Mouse (Mus musculus) liver, embryonic 15.5 days (tissue): ENCODE measurements around the gene Zfp810. TPM values are rescaled to one million over a fixed set of nuclear protein-coding genes. Genes with fewer than 3 reads are reported as not detected.

Source experiments
- ATAC-seq: fragments of 200-750 bp; cut with Nextera tagmentation; 2 replicates; pipeline ENCODE4 v1.8.0; 2017; ENCODE audit warnings: moderate number of reproducible peaks, mild to moderate bottlenecking, moderate library complexity; ENCODE audit not compliant: insufficient read depth
- H3K27ac ChIP-seq: fragments of 300-500 bp; sonication (generic); replicated peaks from 2 replicates; pipeline ENCODE4 v1.5.1; 2015; ENCODE audit warnings: mild to moderate bottlenecking, inconsistent platforms
- H3K27me3 ChIP-seq: fragments of 300-500 bp; sonication (generic); 2 replicates; pipeline ENCODE4 v1.6.1; 2015; ENCODE audit warnings: mild to moderate bottlenecking, inconsistent platforms
- H3K36me3 ChIP-seq: fragments of 300-500 bp; sonication (generic); replicated peaks from 2 replicates; pipeline ENCODE4 v1.6.1; 2015; ENCODE audit warnings: moderate library complexity, mild to moderate bottlenecking, inconsistent platforms
- H3K4me1 ChIP-seq: fragments of 300-500 bp; sonication (generic); replicated peaks from 2 replicates; pipeline ENCODE4 v1.6.1; 2015; ENCODE audit warnings: inconsistent platforms
- H3K4me2 ChIP-seq: fragments of 300-500 bp; sonication (generic); 2 replicates; pipeline ENCODE4 v1.6.1; 2015; ENCODE audit warnings: moderate library complexity, mild to moderate bottlenecking, inconsistent platforms
- H3K4me3 ChIP-seq: fragments of 300-500 bp; sonication (generic); replicated peaks from 2 replicates; pipeline ENCODE4 v1.5.1; 2015; ENCODE audit warnings: mild to moderate bottlenecking, inconsistent platforms
- H3K9ac ChIP-seq: fragments of 300-500 bp; sonication (generic); 2 replicates; pipeline ENCODE4 v1.6.1; 2015; ENCODE audit warnings: moderate library complexity, mild to moderate bottlenecking, inconsistent platforms
- H3K9me3 ChIP-seq: fragments of 300-500 bp; sonication (generic); replicated peaks from 2 replicates; pipeline ENCODE4 v1.6.1; 2016; ENCODE audit warnings: inconsistent platforms
- WGBS: fragments of 180-500 bp; shearing (Covaris S2); methylation state at CpG from one replicate; pipeline ENCODE4 v1.1.7; 2015; ENCODE audit warnings: mixed read lengths; ENCODE audit not compliant: insufficient replicate concordance; 5-methylcytosine and 5-hydroxymethylcytosine counted together
- polyA plus RNA-seq: library from polyadenylated mRNA; unstranded; fragments of >200 nt; fragmentation: Nextera tagmentation; extraction: Ambion mirVana; gene quantifications from 2 replicates; pipeline ENCODE4 v1.2.1, GENCODE M21; 2015

Zfp810 gene
- polyA plus RNA-seq, 1 experiment from 2014 or later = 2.5 TPM

DNA sequence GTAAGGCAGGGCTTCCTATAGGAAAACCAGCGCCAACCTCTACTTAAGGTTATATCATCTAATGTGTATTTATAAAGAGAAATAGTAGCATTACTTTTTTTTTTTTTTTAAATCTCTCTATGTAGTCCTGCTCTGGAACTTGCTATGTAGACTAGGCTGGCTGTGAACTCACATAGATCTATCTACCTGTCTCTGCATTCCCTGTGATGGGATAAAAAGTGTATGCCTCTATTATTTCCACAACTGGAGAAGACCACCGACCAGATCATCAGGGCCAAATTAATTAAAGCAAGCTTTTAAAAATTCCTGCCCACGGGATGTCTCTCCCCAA is 47.4 kb downstream of the Zfp810 start:
- H3K36me3 ChIP-seq = peaks cover 12% of the 10 kb centered on the region
- H3K27ac ChIP-seq = no peak overlapping the region
- no peaks in the 10 kb centered on the region for H3K27me3 ChIP-seq
- peaks cover 17% of the 10 kb centered on the region for H3K4me1 ChIP-seq
- H3K4me3 ChIP-seq = peak overlapping the region; percentile 69
- no peak overlapping the region for H3K9ac ChIP-seq
- H3K9me3 ChIP-seq = no peaks in the 10 kb centered on the region
- no peak for ATAC-seq
- peak overlapping the region; percentile 87 for H3K4me2 ChIP-seq
- whole genome bisulfite sequencing = 28% methylated on average over 3 of the region's 3 CpGs

- peak; percentile 96 for ATAC-seq
- Histone ChIP-seq H3K9me3 (no peaks in the 10 kb centered on the region), H3K4me3 (peak within 1 kb of the TSS; percentile 69), H3K4me2 (peak within 1 kb of the TSS; percentile 87), H3K4me1 (peaks cover 17% of the 10 kb centered on the region), H3K9ac (peak within 1 kb of the TSS; percentile 67), H3K36me3 (peaks cover 12% of the 10 kb centered on the region), H3K27ac (no peak within 1 kb of the TSS; the same call in 1 of the 2 replicates), H3K27me3 (no peaks in the 10 kb centered on the region)
- 1% methylated on average over 35 of the region's 35 CpGs for WGBS
Measured at GRCm38 (mm10) chr9:22259184-22260091, 48.0 kb downstream of the Zfp810 start, which contains the start of gene Zfp599. Gene Zfp599 (minus strand): TSS chr9:22259895.

DNA sequence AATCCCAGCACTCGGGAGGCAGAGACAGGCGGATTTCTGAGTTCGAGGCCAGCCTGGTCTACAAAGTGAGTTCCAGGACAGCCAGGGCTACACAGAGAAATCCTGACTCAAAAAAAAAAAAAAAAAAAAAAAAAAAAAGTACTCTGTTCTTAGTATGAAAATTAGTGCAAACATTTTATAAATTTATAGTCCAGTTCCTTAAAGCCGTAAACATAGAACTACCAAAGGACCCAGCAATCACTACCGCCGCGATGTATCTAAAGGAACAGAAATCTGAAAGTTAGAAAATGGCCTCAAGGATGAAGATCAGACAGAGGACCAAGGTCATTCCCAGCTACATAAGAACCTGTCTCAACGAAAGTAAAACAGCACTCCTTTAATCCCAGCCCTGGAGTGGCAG is 48.7 kb downstream of the Zfp810 start:
- Histone ChIP-seq H3K27me3 (no peaks in the 10 kb centered on the region), H3K27ac (no peak overlapping the region), H3K9me3 (no peaks in the 10 kb centered on the region), H3K36me3 (peaks cover 17% of the 10 kb centered on the region), H3K4me1 (peaks cover 17% of the 10 kb centered on the region), H3K9ac (peak overlapping the region; percentile 67; the same call in 1 of the 2 replicates), H3K4me3 (peak overlapping the region; percentile 69), H3K4me2 (peak overlapping the region; percentile 87)
- ATAC-seq = no peak
- 75% methylated on average over 8 of the region's 8 CpGs for WGBS

DNA sequence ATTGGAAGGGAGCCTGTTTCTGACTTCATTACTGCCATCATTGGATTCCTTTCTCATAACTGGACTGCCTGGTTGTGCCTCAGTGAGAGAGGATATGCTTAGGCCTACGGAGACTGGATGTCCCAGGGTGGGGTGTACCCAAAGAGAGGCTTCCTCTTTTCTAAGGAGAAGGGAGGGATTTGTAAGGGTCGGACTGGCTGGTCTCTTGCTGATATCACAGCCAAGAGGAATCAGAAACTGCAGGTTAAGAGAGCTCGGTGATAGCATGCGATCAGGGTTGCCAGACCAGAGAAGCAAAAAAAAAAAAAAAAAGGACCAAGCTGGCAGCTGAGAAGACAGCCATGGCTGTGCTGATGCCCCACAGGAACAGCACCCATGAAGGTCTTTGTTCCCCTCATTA is 50.9 kb downstream of the Zfp810 start:
- peaks cover 35% of the 10 kb centered on the region for H3K36me3 ChIP-seq
- no peak overlapping the region for H3K4me2 ChIP-seq
- peaks cover 17% of the 10 kb centered on the region for H3K4me1 ChIP-seq
- H3K9me3 ChIP-seq = no peaks in the 10 kb centered on the region
- no peak for ATAC-seq
- 38% methylated on average over 4 of the region's 4 CpGs for WGBS
- no peak overlapping the region for H3K9ac ChIP-seq
- H3K27ac ChIP-seq = no peak overlapping the region
- H3K4me3 ChIP-seq = no peak overlapping the region
- no peaks in the 10 kb centered on the region for H3K27me3 ChIP-seq

DNA sequence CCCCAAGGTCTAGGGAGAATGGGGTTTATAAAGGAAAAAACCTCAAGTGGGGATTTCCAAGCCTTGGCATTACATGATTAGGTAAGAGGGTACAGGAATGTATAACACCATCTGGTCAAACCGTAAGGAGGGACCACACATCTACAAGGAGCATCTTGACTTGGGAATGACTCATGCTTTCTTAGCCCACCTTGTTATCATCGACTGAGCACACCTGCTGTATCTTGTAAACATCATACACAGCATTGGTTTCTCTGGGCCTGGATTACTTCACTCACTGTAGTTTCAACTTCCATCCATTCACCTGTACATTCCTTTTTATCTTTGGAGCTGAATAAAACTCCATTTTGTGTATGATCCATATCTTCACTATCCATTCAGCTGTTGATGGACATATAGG is 63.2 kb downstream of the Zfp810 start:
- Histone ChIP-seq H3K27ac (no peak overlapping the region), H3K4me2 (no peak overlapping the region), H3K27me3 (no peaks in the 10 kb centered on the region), H3K36me3 (peaks cover 69% of the 10 kb centered on the region), H3K4me1 (no peaks in the 10 kb centered on the region), H3K4me3 (no peak overlapping the region), H3K9me3 (no peaks in the 10 kb centered on the region), H3K9ac (no peak overlapping the region)
- ATAC-seq = no peak
- WGBS = 72% methylated on average over 2 of the region's 2 CpGs

- WGBS = 90% methylated on average over 4 of the region's 4 CpGs
- Histone ChIP-seq H3K4me1 (no peaks in the 10 kb centered on the region), H3K9me3 (no peaks in the 10 kb centered on the region), H3K4me2 (no peak overlapping the region), H3K4me3 (no peak overlapping the region), H3K9ac (no peak overlapping the region), H3K36me3 (peaks cover 86% of the 10 kb centered on the region), H3K27ac (no peak overlapping the region), H3K27me3 (no peaks in the 10 kb centered on the region)
- no peak for ATAC-seq
Measured at GRCm38 (mm10) chr9:22240001-22240400, 67.4 kb downstream of the Zfp810 start.

- Histone ChIP-seq H3K4me1 (peaks cover 13% of the 10 kb centered on the region), H3K9ac (no peak overlapping the region), H3K4me3 (no peak overlapping the region), H3K4me2 (no peak overlapping the region), H3K9me3 (no peaks in the 10 kb centered on the region), H3K36me3 (peaks cover 14% of the 10 kb centered on the region), H3K27ac (no peak overlapping the region), H3K27me3 (no peaks in the 10 kb centered on the region)
- no peak for ATAC-seq
Measured at GRCm38 (mm10) chr9:22230556-22230955, 76.9 kb downstream of the Zfp810 start.

- H3K4me2 ChIP-seq = no peak overlapping the region
- peaks cover 9% of the 10 kb centered on the region for H3K36me3 ChIP-seq
- H3K9ac ChIP-seq = no peak overlapping the region
- no peaks in the 10 kb centered on the region for H3K9me3 ChIP-seq
- 70% methylated on average over 3 of the region's 3 CpGs for WGBS
- no peak for ATAC-seq
- H3K4me3 ChIP-seq = no peak overlapping the region
- no peak overlapping the region for H3K27ac ChIP-seq
- H3K27me3 ChIP-seq = no peaks in the 10 kb centered on the region
- peaks cover 13% of the 10 kb centered on the region for H3K4me1 ChIP-seq
Measured at GRCm38 (mm10) chr9:22230061-22230460, 77.4 kb downstream of the Zfp810 start.

DNA sequence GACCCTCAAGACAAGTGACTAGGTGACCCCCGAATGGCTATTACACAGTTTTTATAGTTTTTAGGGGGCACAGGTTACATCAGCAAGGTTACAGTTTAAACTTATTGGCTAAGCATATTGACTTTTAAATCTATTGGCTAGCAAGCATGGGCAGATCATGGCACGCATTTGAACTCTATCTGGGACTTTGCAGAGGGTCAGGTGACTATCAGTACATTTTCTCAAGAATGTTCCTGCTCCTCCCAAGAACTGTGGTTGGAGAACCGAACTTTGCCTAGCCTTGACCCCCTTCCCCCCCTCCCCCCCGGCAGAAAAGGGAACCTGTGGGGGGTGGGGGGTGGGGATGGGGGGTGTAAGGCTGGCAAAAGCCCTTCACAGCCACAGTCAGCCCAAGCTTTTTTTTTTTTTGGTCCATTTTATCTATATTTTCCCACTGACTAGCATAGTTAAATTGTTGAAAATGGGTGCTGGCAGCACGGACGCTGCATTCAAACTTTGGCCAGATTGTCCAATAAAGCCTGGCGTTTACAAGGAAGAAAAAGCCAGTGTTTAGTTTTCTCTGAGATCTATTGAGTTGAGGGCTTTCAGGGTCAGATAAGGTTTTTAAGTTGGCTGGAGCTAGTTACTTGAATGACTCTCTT is 77.9 kb downstream of the Zfp810 start:
- Histone ChIP-seq H3K9ac (no peak overlapping the region), H3K27me3 (no peaks in the 10 kb centered on the region), H3K27ac (no peak overlapping the region), H3K36me3 (0 out of 2 replicates have a peak, but pooled peaks cover 6% of the 10 kb centered on the region), H3K9me3 (no peaks in the 10 kb centered on the region), H3K4me2 (no peak overlapping the region), H3K4me1 (peaks cover 17% of the 10 kb centered on the region), H3K4me3 (no peak overlapping the region)
- no peak for ATAC-seq
- 62% methylated on average over 7 of the region's 7 CpGs for WGBS

DNA sequence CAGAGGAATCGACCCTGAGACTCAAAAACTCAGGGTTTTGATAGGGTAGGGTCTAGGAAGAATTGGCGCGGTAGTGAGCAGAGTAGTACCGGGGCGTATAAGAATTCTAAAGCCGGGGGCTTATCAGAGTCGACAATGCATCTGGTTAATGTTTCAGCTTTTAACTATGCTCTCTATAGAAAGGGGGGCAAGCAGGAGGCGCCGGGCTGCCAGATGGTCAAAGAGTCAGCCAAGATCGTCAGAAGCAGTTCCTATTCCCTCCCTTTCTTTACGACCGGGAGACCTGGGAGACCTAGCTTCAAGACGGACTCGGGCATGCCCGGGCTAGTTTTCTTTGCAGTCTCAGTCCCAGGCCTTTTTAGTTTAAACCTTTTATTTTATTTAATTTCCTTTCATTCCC is 80.6 kb downstream of the Zfp810 start:
- Histone ChIP-seq H3K9me3 (no peaks in the 10 kb centered on the region), H3K27ac (no peak overlapping the region), H3K9ac (no peak overlapping the region), H3K4me2 (peak overlapping the region; percentile 87), H3K27me3 (no peaks in the 10 kb centered on the region), H3K4me3 (peak overlapping the region; percentile 84; the same call in 1 of the 2 replicates), H3K36me3 (0 out of 2 replicates have a peak, but pooled peaks cover 2% of the 10 kb centered on the region), H3K4me1 (peaks cover 17% of the 10 kb centered on the region)
- ATAC-seq = no peak
- 84% methylated on average over 15 of the region's 15 CpGs for WGBS
